Mouse (Mus musculus) left cerebral cortex, postnatal 36 days (tissue): Measurements from ENCODE around the gene Cpa1. TPM values are rescaled to one million over a fixed set of nuclear protein-coding genes. Genes with fewer than 3 reads are reported as not detected.

Experiments used
- DNase-seq, 2 experiments: peaks; one replicate each; pipeline ENCODE4 v3.0.0; 2021 to 2022; ENCODE audit warnings: low spot score in 2 of 2, mixed read lengths in 1 of 2
- intact Hi-C: fragments of 180-260 bp; cut with DNase I; formaldehyde crosslinking; loops from one replicate; pipeline ENCODE4 v1.15.1; 2025
- total RNA-seq, 2 experiments: library from RNA; stranded (reverse); gene quantifications; 2 replicates each; pipeline ENCODE4 v1.2.3; 2021

The Cpa1 gene
- total RNA-seq, 2 experiments from 2014 or later: not detected

DNA sequence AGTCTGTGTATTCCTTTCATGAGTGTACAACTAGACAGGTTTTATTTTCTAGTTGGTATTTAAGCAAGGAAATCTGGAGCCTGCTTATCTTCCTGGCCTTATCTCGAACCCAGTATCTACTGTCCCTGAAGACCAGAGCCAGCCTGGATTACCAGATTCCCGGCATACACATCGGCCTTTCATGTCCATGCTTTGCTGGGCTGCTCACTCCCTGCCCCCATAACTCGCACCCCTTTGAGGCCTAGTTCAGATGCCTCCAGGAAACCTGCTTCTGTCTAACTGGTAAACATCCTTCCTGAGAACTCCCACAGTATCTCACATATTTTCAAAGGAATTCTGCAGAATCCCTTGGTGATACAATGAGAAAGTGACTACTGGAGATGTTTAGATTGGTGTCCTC, 26.3 kb downstream of the Cpa1 start:
- no peak for DNase-seq
- intact Hi-C loops: no loop called here

DNA sequence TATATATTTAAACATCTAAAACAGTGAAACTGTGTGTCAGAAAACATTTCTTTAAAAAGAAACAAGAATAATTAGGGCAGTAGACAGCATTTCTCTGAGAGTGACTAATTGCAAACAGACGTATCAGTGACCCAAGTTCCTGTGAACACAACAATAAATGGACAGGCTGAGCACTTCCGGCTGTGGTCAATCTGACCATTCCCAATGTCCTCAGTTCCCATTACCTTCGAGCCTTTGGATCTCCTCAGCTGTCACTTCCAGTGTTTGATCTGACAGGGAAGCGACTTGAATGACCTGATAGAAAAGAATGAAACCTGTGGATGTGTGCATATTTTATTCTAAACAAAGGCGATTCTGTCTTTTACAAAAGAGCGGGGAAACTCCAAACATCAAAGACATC, 27.0 kb downstream of the Cpa1 start:
- intact Hi-C loops: no loop called here
- DNase-seq: no peak

DNA sequence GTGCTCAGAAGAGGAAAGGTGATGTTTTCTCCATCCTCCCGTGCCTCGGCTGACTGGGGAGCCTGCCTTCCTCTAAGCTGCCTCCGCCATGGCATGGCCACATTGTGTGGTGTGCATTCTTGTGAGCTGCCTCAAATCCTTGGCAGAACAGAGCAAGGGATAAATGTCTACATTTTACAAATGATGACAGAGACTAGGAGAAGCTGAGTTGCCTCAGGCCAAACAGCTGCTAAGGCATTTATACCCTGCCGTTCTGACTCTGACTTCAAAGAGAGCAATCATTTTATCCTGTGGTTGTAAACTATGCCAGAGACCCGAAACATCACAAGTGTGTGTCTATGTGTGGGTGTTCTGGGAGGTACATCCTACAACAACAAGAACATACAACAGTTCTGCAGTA, 28.6 kb downstream of the Cpa1 start:
- intact Hi-C loops: no loop called here
- DNase-seq: no peak

DNA sequence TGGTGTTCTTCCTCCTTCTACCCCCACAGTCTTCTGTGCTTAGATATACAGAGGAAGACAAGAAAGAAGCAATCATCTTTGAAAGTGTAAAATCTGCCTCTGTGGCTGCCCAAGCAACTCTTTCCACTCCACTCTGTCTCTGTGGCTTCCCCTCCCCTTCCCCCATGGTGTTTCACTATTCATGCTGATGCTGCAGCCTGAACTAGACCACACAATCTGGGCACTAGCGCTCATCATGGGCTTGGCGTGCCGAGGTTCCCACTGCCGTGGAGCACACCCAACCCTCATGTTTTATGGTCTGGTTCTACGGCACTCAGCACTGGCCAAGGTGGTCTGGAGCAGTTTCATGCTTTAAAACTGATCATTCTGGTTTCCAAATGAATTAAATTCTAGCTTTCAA, 32.7 kb downstream of the Cpa1 start:
- intact Hi-C loops: no loop called here
- no peak for DNase-seq

DNA sequence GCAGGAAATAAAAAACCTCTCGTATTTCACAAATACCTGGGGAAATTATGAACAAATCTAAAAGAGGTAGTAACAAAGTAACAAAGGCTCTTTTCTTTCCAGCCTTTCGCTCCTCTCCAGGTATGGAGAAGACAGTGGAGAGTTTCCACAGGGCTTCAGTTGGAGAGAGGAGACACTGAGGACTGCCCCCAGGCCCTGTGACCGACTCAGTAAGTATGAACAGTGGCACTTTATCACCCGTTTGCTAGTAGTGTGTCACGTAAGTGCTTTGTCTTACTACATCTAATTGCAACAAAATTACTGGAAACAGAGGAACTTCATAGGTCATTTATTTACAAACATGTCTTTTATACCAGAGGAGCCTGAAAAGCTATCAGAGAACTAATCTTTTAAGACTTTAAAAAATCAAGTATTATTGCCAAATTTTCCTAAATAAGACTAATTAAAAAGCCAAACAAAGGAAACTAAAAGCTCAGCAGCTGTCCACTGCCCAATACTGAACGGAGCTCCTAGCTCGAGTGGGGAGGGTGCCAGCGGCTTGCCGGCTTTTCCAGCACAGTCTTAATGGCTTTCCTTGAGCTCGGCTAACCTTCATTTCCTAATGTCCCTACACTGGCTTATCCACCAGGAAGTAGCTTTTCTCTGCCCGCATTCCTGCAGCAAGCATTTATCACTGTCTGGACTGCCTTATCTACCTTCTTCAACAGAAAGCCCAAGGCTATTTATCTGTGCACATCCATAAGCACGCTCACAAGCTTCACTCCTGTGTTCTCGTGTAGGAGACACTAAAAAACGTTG, 34.9 kb downstream of the Cpa1 start:
- intact Hi-C loops: no loop called here
- no peak for DNase-seq

DNA sequence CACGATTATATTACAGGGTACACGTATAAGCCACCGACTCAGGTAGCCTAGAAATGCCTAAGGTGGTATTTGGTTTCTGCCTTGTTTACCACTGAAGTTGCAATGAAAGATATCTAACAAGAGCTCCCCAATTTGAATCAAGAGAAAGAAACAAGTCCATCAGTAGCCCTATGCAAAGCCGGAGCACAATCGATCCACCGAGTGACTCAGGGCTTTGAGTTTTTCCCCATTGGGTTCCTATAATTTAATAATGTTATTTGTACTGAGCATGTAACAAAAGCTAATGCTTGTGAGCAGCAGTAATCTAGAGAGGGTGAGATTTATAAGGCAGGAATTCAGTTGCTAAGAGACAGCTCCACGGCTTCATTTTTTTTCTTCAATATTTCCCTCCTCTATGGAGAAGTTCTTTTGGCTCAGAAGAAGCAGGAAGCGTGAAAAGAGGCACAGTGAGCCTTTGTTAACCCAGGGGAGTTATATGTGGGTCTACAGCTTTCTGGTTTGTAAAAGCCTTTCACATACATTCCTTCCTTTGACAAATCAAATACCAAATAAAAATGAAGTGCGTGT, 35.8 kb downstream of the Cpa1 start:
- intact Hi-C loops: no loop called here
- no peak for DNase-seq

DNA sequence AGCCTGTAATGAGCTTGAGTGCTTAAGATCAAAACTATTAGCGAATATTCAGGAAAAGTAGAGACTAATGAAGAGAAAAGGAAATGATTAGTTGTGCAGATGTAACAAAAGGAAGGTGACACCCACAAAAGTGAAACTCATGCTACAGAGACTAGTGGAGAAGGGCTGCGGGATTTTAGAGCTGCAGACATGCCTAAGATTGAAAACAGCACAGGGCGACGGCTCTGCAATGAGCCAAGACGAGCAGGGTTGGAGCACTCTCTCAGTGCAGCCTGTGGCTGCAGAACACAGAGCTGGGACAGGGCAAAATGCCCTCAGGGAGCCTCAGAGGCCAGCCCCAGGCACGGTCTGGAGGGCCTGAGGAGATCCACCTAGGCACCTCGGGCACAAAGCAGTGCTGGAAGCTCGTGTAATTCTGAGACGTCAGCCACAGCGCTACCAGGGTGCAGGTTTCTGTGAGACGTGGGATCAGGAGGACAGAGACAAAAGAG, 36.3 kb downstream of the Cpa1 start:
- intact Hi-C loops: no loop called here
- DNase-seq: peak in 1 of 2 experiments; percentile 33

DNA sequence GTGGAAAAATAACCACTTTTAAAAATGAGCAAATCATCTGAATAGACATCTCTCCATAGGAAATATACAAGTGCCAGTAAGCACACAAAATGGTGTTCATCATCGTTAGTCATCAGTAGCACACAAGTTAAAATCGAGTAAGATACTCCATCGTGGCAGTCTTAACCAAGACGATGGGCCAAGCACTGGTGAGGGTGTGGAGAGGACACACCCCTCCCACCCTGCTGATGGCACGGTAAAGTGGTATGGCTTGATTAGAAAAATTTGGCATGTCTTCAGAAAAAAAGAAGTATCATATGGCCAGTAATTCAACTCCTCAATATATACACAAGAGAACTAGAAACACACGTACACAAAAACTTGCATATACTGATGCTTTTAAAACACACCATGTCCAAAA, 37.5 kb downstream of the Cpa1 start:
- intact Hi-C loops: no loop called here
- DNase-seq: no peak

DNA sequence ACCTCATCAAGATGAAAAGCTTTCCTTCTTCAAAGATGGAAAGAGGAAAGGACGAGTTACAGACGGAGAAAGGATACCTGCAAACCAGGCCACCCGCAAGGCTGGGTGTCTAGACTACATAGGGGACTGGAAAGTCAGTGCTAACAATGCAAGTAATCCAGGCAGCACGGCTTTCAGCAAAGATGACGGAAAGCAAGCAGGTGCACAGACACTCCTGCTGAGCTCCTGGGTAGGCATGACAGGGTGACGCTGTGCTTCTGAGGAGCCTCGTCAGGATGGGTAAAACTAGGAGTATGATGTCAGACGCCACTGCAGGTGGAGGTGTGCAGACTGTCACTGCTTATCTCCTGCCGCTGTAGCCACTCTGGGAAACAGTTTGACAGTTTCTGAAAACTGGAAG, 38.6 kb downstream of the Cpa1 start:
- DNase-seq: no peak
- intact Hi-C loops: no loop called here

DNA sequence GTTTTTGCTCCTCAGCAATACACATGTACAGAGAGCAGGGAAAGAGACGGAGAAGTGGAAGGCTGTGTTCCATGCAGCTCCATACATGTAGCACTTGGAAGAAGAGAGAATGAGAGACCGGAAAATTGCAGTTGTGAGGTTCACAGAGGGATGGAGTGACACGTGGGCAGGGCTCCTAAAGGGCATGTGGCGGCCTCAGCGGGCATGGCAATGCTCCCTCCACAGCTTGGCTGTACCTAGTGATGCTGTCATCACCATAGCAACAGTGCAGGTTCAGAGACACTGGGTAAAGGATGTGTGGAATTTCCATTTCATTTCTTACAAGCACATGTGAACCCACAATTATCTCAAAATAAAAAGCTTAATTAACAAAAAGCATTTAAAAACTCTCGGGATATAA, 39.5 kb downstream of the Cpa1 start:
- intact Hi-C loops: no loop called here
- DNase-seq: no peak

DNA sequence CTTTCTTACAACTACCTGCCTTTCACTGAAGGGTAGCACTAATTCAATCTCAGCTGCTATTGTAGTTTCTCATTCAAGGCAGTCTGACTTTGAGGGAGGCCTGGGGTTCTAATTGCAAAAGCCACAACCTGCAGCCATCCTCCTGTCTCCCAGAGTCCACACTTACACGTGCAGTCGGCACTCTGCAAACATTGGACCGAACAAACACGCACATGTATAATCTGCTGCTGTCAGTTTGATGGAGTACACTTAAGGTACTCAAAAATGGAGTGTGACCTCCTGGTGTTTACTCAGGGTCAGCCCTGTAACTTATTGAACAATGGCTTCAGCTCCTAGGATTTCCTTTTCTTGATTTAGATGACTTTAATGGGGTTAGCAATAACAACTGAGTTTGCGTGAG, 40.5 kb downstream of the Cpa1 start:
- intact Hi-C loops: no loop called here
- no peak for DNase-seq

DNA sequence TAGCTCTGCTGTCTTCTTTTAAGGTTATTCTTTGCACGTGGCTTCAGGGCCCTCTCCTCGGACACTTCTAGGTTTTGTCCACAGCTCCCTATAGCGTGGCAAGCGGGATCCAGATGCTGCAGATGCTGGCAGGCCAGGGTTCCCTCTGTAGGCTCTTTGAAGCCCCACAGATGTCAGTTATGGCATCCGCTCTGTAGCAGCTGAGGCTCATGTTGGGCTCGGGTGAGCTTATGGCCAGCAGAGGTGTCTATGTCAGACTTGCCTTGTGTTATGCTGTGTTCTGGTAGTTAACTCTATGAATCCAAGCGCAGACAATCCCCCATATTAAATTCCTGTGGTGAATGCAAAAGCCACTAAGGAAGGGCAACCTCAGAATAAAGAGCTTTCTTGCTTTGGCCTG, 41.4 kb downstream of the Cpa1 start:
- intact Hi-C loops: no loop called here
- no peak for DNase-seq

DNA sequence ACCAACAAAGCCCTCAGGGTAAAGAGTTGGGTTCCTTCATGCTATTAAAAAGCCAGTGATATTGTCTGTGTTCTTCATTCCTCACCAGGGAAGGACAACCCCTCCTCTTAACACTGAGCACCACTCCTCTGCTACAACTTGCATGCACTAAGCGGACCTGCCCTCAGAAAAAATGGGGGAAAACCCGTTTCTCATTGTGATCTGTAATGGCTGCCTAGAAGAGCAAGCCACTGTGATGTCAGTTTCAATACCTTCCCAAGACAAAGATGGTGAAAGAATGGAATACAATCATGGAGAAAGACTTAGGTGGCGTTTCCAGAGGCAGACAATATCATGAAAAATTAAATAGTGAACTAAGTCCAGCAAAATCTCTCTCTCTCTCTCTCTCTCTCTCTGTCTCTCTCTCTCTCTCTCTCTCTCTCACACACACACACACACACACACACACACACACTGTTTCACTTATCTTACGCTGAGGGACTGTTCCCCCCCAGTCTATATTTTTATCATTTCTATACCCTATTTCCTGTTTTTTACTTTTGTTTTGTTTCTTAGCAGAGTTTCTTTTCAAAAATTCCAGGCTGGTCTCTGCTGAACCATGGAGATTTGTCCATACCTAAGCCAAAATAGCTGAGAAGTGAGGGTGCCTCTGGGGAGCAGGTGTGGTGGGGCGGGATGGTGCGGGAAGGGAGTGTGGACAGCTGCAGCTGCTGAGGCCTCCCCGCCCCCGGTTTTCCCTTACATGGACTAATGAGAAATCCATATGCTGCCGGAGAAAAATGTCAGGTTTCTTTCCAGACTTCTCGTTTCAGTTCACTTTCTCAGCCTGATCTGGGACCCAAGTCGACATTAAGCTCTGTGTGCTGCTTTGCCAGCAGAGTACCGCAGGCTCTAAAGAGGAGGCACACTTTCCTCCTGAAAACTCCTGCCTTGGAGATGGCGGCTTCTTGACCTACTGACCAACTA, 43.2 kb downstream of the Cpa1 start:
- intact Hi-C loops: no loop called here
- peak in 1 of 2 experiments; percentile 20 for DNase-seq

DNA sequence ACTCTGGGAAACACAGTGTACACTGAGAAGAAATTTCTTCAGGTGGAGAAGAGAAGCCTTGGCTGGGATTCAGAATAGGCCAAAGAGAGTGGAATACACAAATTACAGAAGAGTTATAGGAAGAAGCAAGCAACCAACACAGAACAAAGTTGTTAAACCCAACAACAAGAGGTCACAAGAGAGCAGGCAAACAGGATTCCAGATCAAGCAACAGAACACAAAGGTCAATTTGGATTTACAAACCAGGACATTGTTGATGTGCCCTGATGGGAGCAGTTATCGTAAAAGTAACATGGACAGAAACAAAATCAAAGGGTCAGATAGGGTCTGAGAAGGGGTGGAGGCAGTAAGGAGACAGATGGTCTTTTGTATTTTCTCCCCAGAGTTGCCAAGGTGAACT, 45.6 kb downstream of the Cpa1 start:
- intact Hi-C loops: no loop called here
- no peak for DNase-seq

DNA sequence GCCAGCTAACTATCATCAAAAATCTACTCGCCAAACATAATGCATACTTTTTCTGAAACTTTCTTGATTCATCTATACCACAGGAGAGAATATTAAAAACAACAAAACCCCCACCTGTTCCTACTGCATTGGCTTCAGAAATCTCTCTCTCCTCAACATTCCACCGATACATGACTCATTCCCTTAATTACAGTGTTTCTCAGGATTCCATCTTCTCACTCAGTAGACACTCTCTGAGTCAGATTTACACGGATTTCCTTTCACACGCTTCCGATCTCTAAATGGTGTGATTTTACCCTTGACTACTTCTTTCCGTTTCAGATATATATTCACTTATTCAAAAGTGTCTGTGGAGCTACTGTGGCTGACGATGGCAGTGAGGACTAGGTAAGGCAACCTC, 48.2 kb downstream of the Cpa1 start:
- DNase-seq: no peak

DNA sequence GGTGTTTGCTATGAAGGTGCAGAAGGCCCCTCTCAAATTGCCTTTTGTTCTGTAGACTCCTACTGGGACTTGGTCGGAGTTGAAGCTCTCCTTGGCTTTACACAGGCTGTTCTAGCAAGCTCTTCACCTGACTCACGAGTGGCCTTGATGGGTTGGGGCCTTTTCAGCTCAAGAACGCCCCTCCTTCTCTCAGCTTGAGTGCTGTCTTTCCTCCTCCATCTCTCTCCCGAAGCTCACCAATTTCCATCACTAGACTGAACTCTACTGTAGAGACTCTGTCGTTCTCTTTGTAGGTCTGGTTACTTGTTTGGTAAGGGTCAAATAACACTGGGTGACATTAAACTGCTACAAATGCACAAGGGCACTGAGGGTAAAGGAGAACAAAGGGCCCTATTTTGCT, 53.8 kb downstream of the Cpa1 start:
- intact Hi-C loops: loop anchor here (2.0 kb wide), 1 partner anchor 140 kb away; no protein-coding TSS in a partner anchor
- DNase-seq: no peak

More for the DNA sequence above, 48.2 kb downstream of the Cpa1 start:
- intact Hi-C loops: no loop called here

DNA sequence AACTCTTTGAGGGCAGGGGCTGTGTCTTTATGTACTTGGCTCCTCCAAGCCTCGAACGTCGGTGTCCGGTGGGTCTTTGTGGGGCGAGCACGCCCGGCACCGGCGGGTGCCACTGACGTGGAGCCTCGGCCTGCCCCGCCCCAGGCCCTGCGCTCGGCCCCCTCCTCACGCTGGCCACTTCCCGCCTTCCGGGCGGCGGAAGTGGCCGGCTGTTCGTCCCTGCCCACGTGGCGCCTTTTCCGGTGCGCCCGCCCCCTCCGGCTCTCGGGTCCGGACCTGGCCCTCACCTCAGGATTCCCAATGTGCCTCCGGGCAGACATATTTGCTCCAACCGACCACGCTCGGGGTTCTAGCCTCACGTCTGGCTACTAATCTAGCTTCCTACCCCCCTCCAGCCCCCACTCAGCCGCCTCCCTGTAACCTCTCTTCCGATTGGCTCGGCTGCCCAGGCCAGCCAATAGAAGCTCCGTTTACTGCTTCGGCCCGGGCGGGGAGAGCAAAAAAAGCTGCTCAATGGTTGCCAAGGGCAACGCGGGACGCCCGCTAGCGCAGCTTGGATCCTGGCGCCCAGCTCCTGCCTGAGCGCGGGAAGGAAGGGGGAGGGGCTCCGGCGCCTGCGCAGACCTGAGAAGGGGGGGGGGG, 54.5 kb downstream of the Cpa1 start, which contains the start of gene Cep41:
Cep41 (minus strand) TSS at position 400 of the 642 bp plus-strand sequence.
- peak; percentile 98 for DNase-seq
- intact Hi-C loops: loop anchor here (2.0 kb wide), 1 partner anchor 141 kb away; no protein-coding TSS in a partner anchor

DNA sequence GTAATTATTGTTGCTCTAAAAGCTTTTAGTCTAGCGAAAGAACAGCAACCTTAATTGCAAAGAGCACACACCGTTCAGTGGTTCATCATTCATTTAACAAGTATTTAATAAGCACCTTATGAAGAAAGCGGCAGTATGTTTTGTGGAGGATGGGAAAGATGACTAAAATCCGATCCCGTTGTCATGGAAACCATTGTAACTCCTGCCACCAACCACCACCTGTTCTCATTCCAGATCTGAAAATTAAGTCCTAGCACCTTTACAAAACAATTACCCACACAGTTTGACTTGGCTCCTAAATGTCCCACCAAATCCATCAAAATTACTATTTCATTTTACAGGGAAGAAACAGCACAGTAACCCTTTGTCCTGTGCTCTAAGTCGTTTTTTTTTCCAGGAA, 55.2 kb downstream of the Cpa1 start:
- intact Hi-C loops: no loop called here
- no peak for DNase-seq
